ENCODE assay signal across 26 mouse cellular contexts in the genomic region with DNA sequence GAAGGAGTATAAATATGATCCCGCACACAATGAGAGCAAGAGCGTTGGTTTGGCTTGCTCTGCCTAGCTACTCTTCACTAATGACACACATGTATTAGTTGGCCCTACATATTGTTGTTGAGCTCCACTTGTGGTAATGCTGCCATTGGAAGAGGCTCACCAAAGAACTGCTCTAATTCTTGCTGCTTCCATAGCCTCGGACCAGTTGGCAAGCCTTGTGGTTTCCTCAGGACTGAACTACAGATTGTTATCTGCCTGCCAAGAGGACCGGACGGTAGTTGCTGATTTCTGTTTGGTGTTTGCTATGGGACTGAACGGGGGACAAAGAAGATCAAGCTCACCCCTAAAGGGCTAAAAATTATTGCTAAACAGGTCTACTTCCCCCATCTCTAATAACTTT. TPM values are rescaled to one million over a fixed set of nuclear protein-coding genes. Genes with fewer than 3 reads are reported as not detected.
"Had no signal": no experiment of that assay in that cellular context is flagged by ENCODE, and none has a peak within 500 bp of the region (broad histone marks: within the 10 kb centered on the region; RNA-seq: fewer than 3 reads in every experiment).

No protein-coding gene starts in this region.

- H3K4me1 ChIP-seq: liver, embryonic 15.5 days; lung, embryonic 15.5 days; midbrain, embryonic 13.5 days; midbrain, embryonic 15.5 days; neural tube, embryonic 12.5 days; stomach, embryonic 15.5 days had no signal

- H3K36me3 ChIP-seq: midbrain, embryonic 15.5 days had no signal

- DNase-seq: liver, postnatal 0 days; lung, adult 2 months; lung, postnatal 14 days; lung, postnatal 36 days; right cerebral cortex, postnatal 25 days; right cerebral cortex, postnatal 4 days; spleen, adult 18-20 months; thymus, adult 2 months; thymus, postnatal 25 days; thymus, postnatal 4 days had no signal

- H3K4me3 ChIP-seq: liver, embryonic 15.5 days; lung, embryonic 15.5 days; midbrain, embryonic 13.5 days; midbrain, embryonic 15.5 days; neural tube, embryonic 12.5 days; stomach, embryonic 15.5 days had no signal

- H3K9me3 ChIP-seq: liver, embryonic 15.5 days; lung, embryonic 15.5 days; midbrain, embryonic 13.5 days; midbrain, embryonic 15.5 days; neural tube, embryonic 12.5 days; stomach, embryonic 15.5 days had no signal

- ATAC-seq: liver, postnatal 0 days; lung, postnatal 0 days; midbrain, embryonic 13.5 days; midbrain, embryonic 15.5 days had no signal

- H3K27me3 ChIP-seq: liver, embryonic 15.5 days; lung, embryonic 15.5 days; midbrain, embryonic 13.5 days; midbrain, embryonic 15.5 days; neural tube, embryonic 12.5 days; stomach, embryonic 15.5 days had no signal

RNA-seq across cellular contexts. Expression of a gene that starts 14.3 kb away (rescaled TPM):
- total RNA-seq: megakaryocyte, adult 5-6 weeks; midbrain, postnatal 0 days; monocyte, adult 5-6 weeks; neutrophil, adult 5-6 weeks had no signal
- polyA plus RNA-seq: liver, embryonic 15.5 days; liver, postnatal 0 days; lung, adult 2 months; lung, postnatal 0 days; macrophage; midbrain, embryonic 11.5 days; midbrain, embryonic 13.5 days; midbrain, embryonic 15.5 days; midbrain, postnatal 0 days; neural tube, embryonic 12.5 days; neural tube, embryonic 14.5 days; small intestine, adult 2 months; stomach, embryonic 15.5 days; stomach, postnatal 0 days had no signal
